Mouse (Mus musculus) CD4-positive, CD25-positive, alpha-beta regulatory T cell, adult 2 months (primary cell): ENCODE results near the gene Ubap2l.

ENCODE experiments used
- DNase-seq: peaks from one replicate; pipeline ENCODE4 v3.0.0-alpha.2; 2012; ENCODE audit warnings: low read depth, low spot score

Gene Ubap2l

GRCm38 (mm10) chr3:90067851-90068250, 15.4 kb upstream of the Ubap2l start:
- DNase-seq = no peak

- peak; percentile 80 for DNase-seq
Observed at GRCm38 (mm10) chr3:90065553-90065952, 13.1 kb upstream of the Ubap2l start.

GRCm38 (mm10) chr3:90064383-90064782, 12.0 kb upstream of the Ubap2l start:
- DNase-seq = no peak

GRCm38 (mm10) chr3:90062539-90062938, 10.1 kb upstream of the Ubap2l start:
- DNase-seq = no peak

GRCm38 (mm10) chr3:90061549-90061948, 9.1 kb upstream of the Ubap2l start:
- DNase-seq = no peak

GRCm38 (mm10) chr3:90051441-90052350, 732 bp downstream of the Ubap2l start, which contains the start of gene 4933434E20Rik:
Gene 4933434E20Rik, plus strand, starts transcription at chr3:90051636.
- DNase-seq = peak; percentile 78

- DNase-seq = no peak
Observed at GRCm38 (mm10) chr3:90049691-90050090, 2.7 kb downstream of the Ubap2l start.

- DNase-seq = no peak
Observed at GRCm38 (mm10) chr3:90036263-90036662, 16.2 kb downstream of the Ubap2l start.

GRCm38 (mm10) chr3:90034653-90035052, 17.8 kb downstream of the Ubap2l start:
- DNase-seq = no peak

GRCm38 (mm10) chr3:90016626-90017025, 35.8 kb downstream of the Ubap2l start:
- DNase-seq = no peak

- no peak for DNase-seq
Observed at GRCm38 (mm10) chr3:90010291-90010690, 42.1 kb downstream of the Ubap2l start.

GRCm38 (mm10) chr3:90004091-90004796, 48.2 kb downstream of the Ubap2l start:
- DNase-seq = no peak

GRCm38 (mm10) chr3:89999830-90000229, 52.6 kb downstream of the Ubap2l start:
- DNase-seq = no peak

GRCm38 (mm10) chr3:89999090-89999489, 53.3 kb downstream of the Ubap2l start:
- DNase-seq = no peak

- DNase-seq = peak; percentile 97
Observed at GRCm38 (mm10) chr3:89998612-89999054, 53.8 kb downstream of the Ubap2l start, which contains the start of gene Hax1. Gene Hax1, minus strand, starts transcription at chr3:89998780.

- peak; percentile 49 for DNase-seq
Observed at GRCm38 (mm10) chr3:89997791-89998495, 54.5 kb downstream of the Ubap2l start.

- DNase-seq = peak; percentile 40
Observed at GRCm38 (mm10) chr3:89994807-89995515, 57.5 kb downstream of the Ubap2l start.

GRCm38 (mm10) chr3:89987822-89988221, 64.6 kb downstream of the Ubap2l start:
- no peak for DNase-seq

- DNase-seq = peak; percentile 20
Observed at GRCm38 (mm10) chr3:89987211-89987610, 65.2 kb downstream of the Ubap2l start.

GRCm38 (mm10) chr3:89982426-89982825, 70.0 kb downstream of the Ubap2l start:
- DNase-seq = no peak

- DNase-seq = no peak
Observed at GRCm38 (mm10) chr3:89976859-89977258, 75.6 kb downstream of the Ubap2l start.
